Mouse (Mus musculus) heart, adult 8-10 months (tissue): Measurements from ENCODE around the gene Zdhhc23. TPM values are rescaled to one million over a fixed set of nuclear protein-coding genes. Genes with fewer than 3 reads are reported as not detected.

Source experiments
- DNase-seq: peaks from one replicate; pipeline ENCODE4 v3.0.0; 2022; ENCODE audit warnings: low spot score
- total RNA-seq, 4 experiments: library from RNA; stranded (reverse); gene quantifications; 2 replicates each; pipeline ENCODE4 v1.2.4; 2022

Zdhhc23 gene
- total RNA-seq = under 1 TPM; 0.33 to 0.57 (median 0.40) TPM

GRCm38 (mm10) chr16:43979328-43980109 is at the start of gene Zdhhc23:
Gene Zdhhc23, minus strand, starts transcription at chr16:43979791.
- DNase-seq = no peak

GRCm38 (mm10) chr16:44029273-44029672 is 49.7 kb upstream of the Zdhhc23 start:
- DNase-seq = no peak

- DNase-seq = no peak
These were observed 47.2 kb upstream of the Zdhhc23 start for GRCm38 (mm10) chr16:44026822-44027221.

GRCm38 (mm10) chr16:44026210-44026609 is 46.6 kb upstream of the Zdhhc23 start:
- DNase-seq = no peak

GRCm38 (mm10) chr16:44018986-44019548 is 39.5 kb upstream of the Zdhhc23 start:
- DNase-seq = no peak

GRCm38 (mm10) chr16:44018372-44018771 is 38.8 kb upstream of the Zdhhc23 start:
- no peak for DNase-seq

GRCm38 (mm10) chr16:44017707-44018106 is 38.1 kb upstream of the Zdhhc23 start:
- no peak for DNase-seq

GRCm38 (mm10) chr16:44016164-44016563 is 36.6 kb upstream of the Zdhhc23 start:
- no peak for DNase-seq

- DNase-seq = no peak
These were observed 36.0 kb upstream of the Zdhhc23 start for GRCm38 (mm10) chr16:44015416-44016158.

- DNase-seq = no peak
These were observed 31.4 kb upstream of the Zdhhc23 start for GRCm38 (mm10) chr16:44011010-44011409.

- no peak for DNase-seq
These were observed 22.5 kb upstream of the Zdhhc23 start for GRCm38 (mm10) chr16:44002086-44002485.

- no peak for DNase-seq
These were observed 19.9 kb upstream of the Zdhhc23 start for GRCm38 (mm10) chr16:43999541-43999940.

GRCm38 (mm10) chr16:43999111-43999510 is 19.5 kb upstream of the Zdhhc23 start:
- DNase-seq = no peak

- DNase-seq = no peak
These were observed 15.0 kb upstream of the Zdhhc23 start for GRCm38 (mm10) chr16:43994623-43995022.

- no peak for DNase-seq
These were observed 6.7 kb upstream of the Zdhhc23 start for GRCm38 (mm10) chr16:43986299-43986698.

- no peak for DNase-seq
These were observed 569 bp upstream of the Zdhhc23 start for GRCm38 (mm10) chr16:43980110-43980609.

- no peak for DNase-seq
These were observed 622 bp downstream of the Zdhhc23 start for GRCm38 (mm10) chr16:43979010-43979327.

- no peak for DNase-seq
These were observed 5.9 kb downstream of the Zdhhc23 start for GRCm38 (mm10) chr16:43973606-43974220.

GRCm38 (mm10) chr16:43973147-43973546 is 6.4 kb downstream of the Zdhhc23 start:
- no peak for DNase-seq

GRCm38 (mm10) chr16:43972391-43972790 is 7.2 kb downstream of the Zdhhc23 start:
- DNase-seq = no peak

GRCm38 (mm10) chr16:43971741-43972140 is 7.8 kb downstream of the Zdhhc23 start:
- no peak for DNase-seq

- DNase-seq = no peak
These were observed 8.4 kb downstream of the Zdhhc23 start for GRCm38 (mm10) chr16:43971189-43971588.
